Mouse (Mus musculus) heart, postnatal 0 days (tissue): ENCODE data around the gene Med13l. TPM values are rescaled to one million over a fixed set of nuclear protein-coding genes. Genes with fewer than 3 reads are reported as not detected.

Source experiments
- ATAC-seq: fragments of 200-750 bp; cut with Nextera tagmentation; 2 replicates; pipeline ENCODE4 v1.8.0; 2017; ENCODE audit warnings: low read depth, moderate number of reproducible peaks, moderate library complexity; ENCODE audit not compliant: insufficient read depth
- DNase-seq: peaks from one replicate; pipeline ENCODE4 v3.0.0-alpha.2; 2016; ENCODE audit warnings: low spot score
- H3K27ac ChIP-seq: fragments of 300-500 bp; sonication (generic); 2 replicates; pipeline ENCODE4 v1.5.1; 2014; ENCODE audit warnings: low read depth, mild to moderate bottlenecking
- H3K27me3 ChIP-seq: fragments of 300-500 bp; sonication (generic); 2 replicates; pipeline ENCODE4 v1.6.1; 2014; ENCODE audit warnings: low read length, mixed read lengths; ENCODE audit not compliant: control insufficient read depth, insufficient read depth
- H3K36me3 ChIP-seq: fragments of 300-500 bp; sonication (generic); replicated peaks from 2 replicates; pipeline ENCODE4 v1.6.1; 2014; ENCODE audit warnings: low read length, mixed read lengths; ENCODE audit not compliant: control insufficient read depth, insufficient read depth
- H3K4me1 ChIP-seq: fragments of 300-500 bp; sonication (generic); 2 replicates; pipeline ENCODE4 v1.6.1; 2014; ENCODE audit warnings: antibody characterized with exemption; ENCODE audit not compliant: control insufficient read depth, insufficient read depth
- H3K4me2 ChIP-seq: fragments of 300-500 bp; sonication (generic); 2 replicates; pipeline ENCODE4 v1.6.1; 2014; ENCODE audit warnings: low read depth, mild to moderate bottlenecking, low read length, moderate library complexity
- H3K4me3 ChIP-seq: fragments of 300-500 bp; sonication (generic); 2 replicates; pipeline ENCODE4 v1.5.1; 2014; ENCODE audit warnings: low read depth, low read length
- H3K9ac ChIP-seq: fragments of 300-500 bp; sonication (generic); replicated peaks from 2 replicates; pipeline ENCODE4 v1.6.1; 2014; ENCODE audit warnings: low read depth, low read length, mixed read lengths
- H3K9me3 ChIP-seq: fragments of 300-500 bp; sonication (generic); replicated peaks from 2 replicates; pipeline ENCODE4 v1.6.1; 2016; ENCODE audit warnings: low read length; ENCODE audit not compliant: control insufficient read depth
- CTCF ChIP-seq: IDR thresholded peaks from 2 replicates; pipeline ENCODE4 v1.5.1; 2016; ENCODE audit warnings: antibody characterized with exemption, control low read depth, low read depth
- EP300 ChIP-seq: IDR thresholded peaks from 2 replicates; pipeline ENCODE4 v1.6.1; 2016; ENCODE audit warnings: antibody characterized with exemption, low read depth
- WGBS: fragments of 180-500 bp; shearing (Covaris S2); extraction: QIAGEN DNeasy Blood & Tissue Kit; methylation state at CpG from one replicate; pipeline ENCODE4 v1.1.7; 2014; 5-methylcytosine and 5-hydroxymethylcytosine counted together
- polyA plus RNA-seq: library from polyadenylated mRNA; unstranded; fragments of >200 nt; fragmentation: Nextera tagmentation; extraction: Ambion mirVana; gene quantifications from 2 replicates; pipeline ENCODE4 v1.2.1, GENCODE M21; 2015
- total RNA-seq: library from RNA; depleted of rRNA; stranded (reverse); fragments of >200 nt; gene quantifications from 2 replicates; pipeline ENCODE4 v1.2.3, GENCODE M21; 2014; ENCODE audit warnings: low replicate concordance

Gene Med13l
- total and polyA plus RNA-seq, 2 experiments from 2014 or later, result 5.2 to 11.4 TPM

DNA sequence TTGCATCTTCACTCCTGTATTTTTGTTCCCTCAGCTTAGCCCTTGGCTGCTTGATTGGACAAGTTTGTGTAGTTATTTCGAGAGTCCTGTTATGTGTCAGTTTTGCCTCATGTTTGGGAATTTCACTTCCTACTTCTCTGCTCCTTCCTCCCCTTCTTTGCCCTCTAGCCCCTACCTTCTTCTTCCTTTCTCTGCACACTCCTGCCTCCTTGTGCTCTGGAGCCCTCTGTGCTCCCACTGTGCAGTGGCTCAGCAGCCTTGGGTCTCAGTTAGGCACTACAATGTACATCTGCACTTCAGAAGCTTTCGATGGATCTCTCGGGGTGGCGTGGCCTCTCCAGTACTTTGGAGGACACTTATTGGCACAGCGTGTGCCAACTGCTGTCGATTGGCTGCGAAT lies 14.5 kb downstream of the Med13l start:
- DNase-seq (no peak), ATAC-seq (no peak)
- H3K4me3 ChIP-seq, result no peak overlapping the region
- TF ChIP-seq CTCF (peak; percentile 11; the same call in 1 of the 2 replicates), EP300 (no peak)
- H3K9me3 ChIP-seq, result no peaks in the 10 kb centered on the region
- H3K36me3 ChIP-seq, result no peaks in the 10 kb centered on the region
- no peaks in the 10 kb centered on the region for H3K27me3 ChIP-seq
- no peak overlapping the region for H3K27ac ChIP-seq
- no peak overlapping the region for H3K4me2 ChIP-seq
- H3K9ac ChIP-seq, result no peak overlapping the region
- H3K4me1 ChIP-seq, result peaks cover 13% of the 10 kb centered on the region; the same call in 1 of the 2 replicates
- WGBS, result 70% methylated on average over 7 of the region's 7 CpGs

DNA sequence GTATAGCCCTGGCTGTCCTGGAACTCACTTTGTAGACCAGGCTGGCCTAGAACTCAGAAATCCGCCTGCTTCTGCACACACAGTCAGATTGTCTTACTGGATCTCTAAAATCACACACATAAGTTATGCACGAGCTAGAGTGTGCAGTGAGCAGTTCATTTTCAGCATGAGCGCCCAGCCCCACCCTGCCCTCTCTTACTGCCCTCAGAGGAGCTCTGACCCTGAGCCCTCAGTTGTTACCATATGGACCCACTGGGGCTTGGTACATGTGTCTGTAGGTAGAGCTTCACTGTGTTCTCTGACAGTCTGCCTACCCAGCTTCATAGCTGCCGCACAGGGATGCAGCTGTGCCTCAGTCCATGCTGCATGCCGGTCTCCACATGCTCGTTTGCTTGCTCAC lies 15.4 kb downstream of the Med13l start:
- H3K27me3 ChIP-seq, result no peaks in the 10 kb centered on the region
- no peaks in the 10 kb centered on the region for H3K9me3 ChIP-seq
- H3K4me2 ChIP-seq, result no peak overlapping the region
- WGBS, result 80% methylated on average over 6 of the region's 6 CpGs
- no peak overlapping the region for H3K4me3 ChIP-seq
- no peak overlapping the region for H3K27ac ChIP-seq
- H3K9ac ChIP-seq, result no peak overlapping the region
- peaks cover 13% of the 10 kb centered on the region; the same call in 1 of the 2 replicates for H3K4me1 ChIP-seq
- H3K36me3 ChIP-seq, result no peaks in the 10 kb centered on the region
- ATAC-seq (no peak), DNase-seq (no peak)
- TF ChIP-seq CTCF (no peak), EP300 (no peak)

DNA sequence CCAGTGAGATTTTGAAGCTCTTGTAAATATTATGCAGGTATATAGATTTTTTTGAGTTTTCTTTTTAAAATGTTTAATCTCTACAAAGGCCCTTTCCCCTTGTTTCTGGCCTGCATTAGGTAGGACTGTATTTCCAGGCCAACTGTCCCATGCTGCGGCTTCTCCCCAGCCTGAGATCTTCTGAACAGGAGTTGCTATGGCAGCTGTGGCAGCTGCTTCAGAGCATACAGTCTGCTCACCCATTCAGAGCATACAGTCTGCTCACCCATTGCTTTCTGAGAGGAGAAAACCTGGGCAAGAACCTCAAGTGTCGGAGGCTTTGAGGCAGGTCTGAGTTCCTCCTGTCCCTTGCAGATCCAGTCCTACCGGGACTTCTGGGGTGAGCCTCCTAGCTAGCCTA lies 16.3 kb downstream of the Med13l start:
- no peaks in the 10 kb centered on the region for H3K36me3 ChIP-seq
- 77% methylated on average over 3 of the region's 3 CpGs for WGBS
- H3K9ac ChIP-seq, result no peak overlapping the region
- H3K9me3 ChIP-seq, result no peaks in the 10 kb centered on the region
- no peak overlapping the region for H3K4me2 ChIP-seq
- H3K27ac ChIP-seq, result no peak overlapping the region
- TF ChIP-seq EP300 (no peak), CTCF (no peak)
- H3K27me3 ChIP-seq, result no peaks in the 10 kb centered on the region
- H3K4me3 ChIP-seq, result no peak overlapping the region
- peaks cover 8% of the 10 kb centered on the region; the same call in 1 of the 2 replicates for H3K4me1 ChIP-seq
- no peak for DNase-seq
- no peak for ATAC-seq

DNA sequence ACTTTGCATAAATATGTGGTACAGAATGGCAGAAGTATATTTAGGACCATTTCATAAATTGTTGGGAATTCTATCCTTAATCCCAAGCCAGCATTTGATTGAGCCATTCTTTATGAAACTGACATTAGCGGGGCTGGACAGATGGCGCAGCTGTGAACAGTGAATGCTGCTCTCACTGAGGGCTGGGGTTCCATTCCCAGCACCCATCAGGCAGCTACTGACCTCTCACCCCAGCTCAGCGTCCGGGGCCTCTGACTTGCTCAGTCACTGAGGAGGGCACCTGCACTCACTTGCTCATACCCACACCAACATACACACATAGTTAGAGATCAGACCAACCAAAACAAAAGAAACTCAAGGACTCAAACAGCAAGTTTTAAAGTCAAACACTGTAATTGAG lies 24.9 kb downstream of the Med13l start:
- WGBS, result 75% methylated on average over 4 of the region's 4 CpGs
- Histone ChIP-seq H3K4me3 (no peak overlapping the region), H3K27me3 (no peaks in the 10 kb centered on the region), H3K36me3 (no peaks in the 10 kb centered on the region), H3K9ac (no peak overlapping the region), H3K27ac (no peak overlapping the region), H3K9me3 (no peaks in the 10 kb centered on the region), H3K4me2 (no peak overlapping the region), H3K4me1 (peaks cover 13% of the 10 kb centered on the region; the same call in 1 of the 2 replicates)
- no peak for ATAC-seq
- DNase-seq, result no peak
- TF ChIP-seq CTCF, result no peak
- TF ChIP-seq EP300, result no peak

DNA sequence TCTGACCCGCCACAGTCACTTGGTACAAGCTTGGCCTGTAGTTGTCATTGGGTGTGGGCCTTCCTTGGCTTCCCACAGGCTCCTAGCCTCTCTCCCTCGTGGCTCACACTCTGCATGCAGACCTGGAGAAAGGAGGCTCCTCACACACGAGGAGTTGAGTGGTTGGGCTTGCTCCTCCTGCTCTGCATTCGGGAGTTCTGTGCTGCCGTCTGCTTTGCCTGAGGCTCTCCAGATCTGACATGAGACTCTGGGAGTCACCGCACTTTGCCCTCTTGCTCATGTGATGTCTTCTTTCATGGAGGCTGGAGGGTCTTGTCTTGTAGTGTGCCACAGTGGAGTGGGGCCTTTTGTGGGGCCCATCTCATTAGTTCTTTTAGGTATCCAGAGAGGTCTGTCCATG lies 26.1 kb downstream of the Med13l start:
- DNase-seq, result no peak
- Histone ChIP-seq H3K4me1 (peaks cover 25% of the 10 kb centered on the region), H3K27ac (no peak overlapping the region)

DNA sequence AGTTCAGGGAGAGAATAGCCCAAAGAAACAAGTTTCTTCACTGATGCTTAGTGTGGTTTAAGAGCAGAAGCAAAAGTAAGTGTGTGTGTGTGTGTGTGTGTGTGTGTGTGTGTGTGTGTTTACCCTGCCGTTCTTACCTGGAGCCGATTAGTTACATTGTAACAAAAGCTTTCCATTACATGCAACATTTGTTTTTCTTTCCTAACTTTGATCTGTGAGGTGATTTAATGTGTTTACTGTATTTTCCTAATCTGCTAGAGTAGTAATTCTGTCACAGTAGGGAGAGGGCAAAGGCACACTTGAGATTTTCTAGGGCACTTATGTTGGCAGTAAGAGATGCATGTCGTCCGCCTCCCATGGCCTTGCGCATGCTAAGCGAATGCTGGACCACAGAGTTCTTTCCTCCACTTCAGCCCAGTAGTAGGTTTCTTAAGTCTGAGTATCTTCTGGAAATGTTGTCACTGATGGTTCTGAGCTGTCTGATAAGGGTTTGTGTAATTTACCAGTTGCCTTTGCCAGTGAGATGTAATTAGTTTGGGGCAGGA lies 28.0 kb downstream of the Med13l start:
- ATAC-seq, result no peak
- WGBS, result 74% methylated on average over 6 of the region's 6 CpGs
- H3K4me2 ChIP-seq, result no peak overlapping the region

More for the DNA sequence above, 26.1 kb downstream of the Med13l start:
- no peak overlapping the region for H3K4me2 ChIP-seq
- H3K27me3 ChIP-seq, result no peaks in the 10 kb centered on the region
- no peak overlapping the region for H3K4me3 ChIP-seq
- ATAC-seq, result no peak
- H3K36me3 ChIP-seq, result no peaks in the 10 kb centered on the region
- 42% methylated on average over 6 of the region's 6 CpGs for WGBS
- TF ChIP-seq CTCF, result no peak
- H3K9ac ChIP-seq, result no peak overlapping the region
- H3K9me3 ChIP-seq, result no peaks in the 10 kb centered on the region

More for the DNA sequence above, 28.0 kb downstream of the Med13l start:
- Histone ChIP-seq H3K36me3 (no peaks in the 10 kb centered on the region), H3K4me3 (no peak overlapping the region), H3K9me3 (no peaks in the 10 kb centered on the region), H3K4me1 (peaks cover 30% of the 10 kb centered on the region), H3K27ac (no peak overlapping the region), H3K27me3 (no peaks in the 10 kb centered on the region), H3K9ac (no peak overlapping the region)
- TF ChIP-seq EP300, result no peak
- no peak for TF ChIP-seq CTCF
- DNase-seq, result no peak
